Mouse (Mus musculus): ENCODE data around the gene Slc35f6.

The Slc35f6 gene

GRCm38 (mm10) chr5:30647815-30648560 lies at the start of gene Slc35f6:
Gene Slc35f6, plus strand, starts transcription at chr5:30647933.
- DNase-seq (ENCODE audit: low spot score in 2 of 2), result peak; percentile 90 to 93

- DNase-seq (ENCODE audit: low spot score in 2 of 2), result no peak
Measured at GRCm38 (mm10) chr5:30601397-30601796, 46.3 kb upstream of the Slc35f6 start.

GRCm38 (mm10) chr5:30603255-30603654 lies 44.5 kb upstream of the Slc35f6 start:
- no peak for DNase-seq (ENCODE audit: low spot score in 2 of 2)

- DNase-seq (ENCODE audit: low spot score in 2 of 2), result no peak
Measured at GRCm38 (mm10) chr5:30603926-30604325, 43.8 kb upstream of the Slc35f6 start.

GRCm38 (mm10) chr5:30604769-30605188 lies 43.0 kb upstream of the Slc35f6 start:
- DNase-seq (ENCODE audit: low spot score in 2 of 2), result no peak

GRCm38 (mm10) chr5:30605649-30606048 lies 42.1 kb upstream of the Slc35f6 start:
- DNase-seq (ENCODE audit: low spot score in 2 of 2), result no peak

GRCm38 (mm10) chr5:30606424-30607073 lies 41.2 kb upstream of the Slc35f6 start:
- DNase-seq (ENCODE audit: low spot score in 2 of 2), result no peak

- DNase-seq (ENCODE audit: low spot score in 2 of 2), result no peak
Measured at GRCm38 (mm10) chr5:30609094-30609493, 38.6 kb upstream of the Slc35f6 start.

GRCm38 (mm10) chr5:30609918-30610645 lies 37.7 kb upstream of the Slc35f6 start:
- no peak for DNase-seq (ENCODE audit: low spot score in 2 of 2)

GRCm38 (mm10) chr5:30611091-30611490 lies 36.6 kb upstream of the Slc35f6 start:
- DNase-seq (ENCODE audit: low spot score in 2 of 2), result no peak

- DNase-seq (ENCODE audit: low spot score in 2 of 2), result no peak
Measured at GRCm38 (mm10) chr5:30611689-30612088, 36.0 kb upstream of the Slc35f6 start.

GRCm38 (mm10) chr5:30612575-30612974 lies 35.2 kb upstream of the Slc35f6 start:
- DNase-seq (ENCODE audit: low spot score in 2 of 2), result no peak

GRCm38 (mm10) chr5:30613242-30613641 lies 34.5 kb upstream of the Slc35f6 start:
- no peak for DNase-seq (ENCODE audit: low spot score in 2 of 2)

- no peak for DNase-seq (ENCODE audit: low spot score in 2 of 2)
Measured at GRCm38 (mm10) chr5:30614221-30614620, 33.5 kb upstream of the Slc35f6 start.

GRCm38 (mm10) chr5:30615416-30615815 lies 32.3 kb upstream of the Slc35f6 start:
- DNase-seq (ENCODE audit: low spot score in 2 of 2), result no peak

- no peak for DNase-seq (ENCODE audit: low spot score in 2 of 2)
Measured at GRCm38 (mm10) chr5:30615819-30616218, 31.9 kb upstream of the Slc35f6 start.

- DNase-seq (ENCODE audit: low spot score in 2 of 2), result no peak
Measured at GRCm38 (mm10) chr5:30616644-30617043, 31.1 kb upstream of the Slc35f6 start.

- DNase-seq (ENCODE audit: low spot score in 2 of 2), result no peak
Measured at GRCm38 (mm10) chr5:30617357-30617756, 30.4 kb upstream of the Slc35f6 start.

- no peak for DNase-seq (ENCODE audit: low spot score in 2 of 2)
Measured at GRCm38 (mm10) chr5:30617851-30618250, 29.9 kb upstream of the Slc35f6 start.

- no peak for DNase-seq (ENCODE audit: low spot score in 2 of 2)
Measured at GRCm38 (mm10) chr5:30618376-30619003, 29.2 kb upstream of the Slc35f6 start.

GRCm38 (mm10) chr5:30619211-30619610 lies 28.5 kb upstream of the Slc35f6 start:
- DNase-seq (ENCODE audit: low spot score in 2 of 2), result no peak

GRCm38 (mm10) chr5:30620567-30620966 lies 27.2 kb upstream of the Slc35f6 start:
- no peak for DNase-seq (ENCODE audit: low spot score in 2 of 2)

Data from urinary bladder, adult 18-20 months (tissue).